Mouse (Mus musculus) MEL (cell line): ENCODE data around the gene Cxcr6.

Experiments used
- JUND ChIP-seq: IDR thresholded peaks from 2 replicates; pipeline ENCODE4 v1.6.1; 2011; ENCODE audit warnings: low read depth, mild to moderate bottlenecking, improper control_type of control experiment, low read length
- POLR2A ChIP-seq, 2 experiments: IDR thresholded peaks; 2 replicates each; pipeline ENCODE4 v1.6.1; 2011 to 2012; ENCODE audit warnings: low read length in 2 of 2, mild to moderate bottlenecking in 2 of 2, control low read depth in 1 of 2, improper control_type of control experiment in 1 of 2, low read depth in 1 of 2, moderate library complexity in 1 of 2; ENCODE audit not compliant: control insufficient read depth in 1 of 2, insufficient read depth in 1 of 2, poor library complexity in 1 of 2

DNA sequence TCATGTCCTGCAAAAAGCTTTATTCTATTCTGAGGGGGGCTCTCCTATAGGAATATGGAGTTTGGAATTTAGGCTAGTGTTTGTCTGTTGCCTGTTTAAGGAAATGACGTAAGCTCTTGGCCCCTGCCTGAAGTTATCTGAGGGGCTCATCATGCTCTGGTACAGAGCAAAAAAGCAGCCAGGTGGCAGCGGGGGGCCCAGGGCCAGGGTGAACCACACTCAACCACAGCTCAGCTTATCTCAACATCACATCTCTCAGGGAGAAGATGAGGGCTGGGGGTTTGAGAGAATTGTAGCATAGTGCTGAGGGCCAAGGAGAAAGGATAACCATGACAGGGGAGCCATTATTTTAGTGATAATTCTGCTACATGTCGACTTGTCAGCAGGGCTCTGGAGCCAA lies 49.5 kb upstream of the Cxcr6 start:
- TF ChIP-seq JUND (no peak), POLR2A (IDR thresholded peaks at IDR 0.05; ENCODE audit: control insufficient read depth in 1 of 2, insufficient read depth in 1 of 2, low read depth in 1 of 2, low read length in 2 of 2, poor library complexity in 1 of 2) (no peak)
